ENCODE assay signal across 26 mouse cellular contexts in genomic region chr1:152416306-152416904, GRCm38 (mm10). TPM values are rescaled to one million over a fixed set of nuclear protein-coding genes. Genes with fewer than 3 reads are reported as not detected.
DNase-seq lines count a peak whose midpoint lies in the region; ATAC-seq and TF ChIP-seq lines count a peak whose summit lies in the region.
"Had no signal": no experiment of that assay in that cellular context is flagged by ENCODE, and none has a peak within 500 bp of the region (broad histone marks: within the 10 kb centered on the region; RNA-seq: fewer than 3 reads in every experiment).

No protein-coding gene starts in this region.

- no peak overlapping the region for H3K9ac ChIP-seq in heart, postnatal 0 days (replicated peaks; ENCODE audit: low read depth, low read length)
- H3K9ac ChIP-seq in kidney, postnatal 0 days (ENCODE audit: low read depth, low read length): no peak overlapping the region
- H3K9ac ChIP-seq: hindbrain, embryonic 12.5 days; liver, embryonic 15.5 days; midbrain, embryonic 12.5 days had no signal

- no peak overlapping the region for H3K27ac ChIP-seq in heart, postnatal 0 days (ENCODE audit: low read depth)
- 0 out of 2 replicates have a peak overlapping the region, but pooled peaks have one; percentile 8 for H3K27ac ChIP-seq in kidney, postnatal 0 days
- H3K27ac ChIP-seq: embryonic facial prominence, embryonic 10.5 days; hindbrain, embryonic 12.5 days; limb, embryonic 10.5 days; liver, embryonic 15.5 days; midbrain, embryonic 12.5 days had no signal

- H3K36me3 ChIP-seq in heart, postnatal 0 days (replicated peaks; ENCODE audit: control insufficient read depth, insufficient read depth, low read length): no peaks in the 10 kb centered on the region; the same call in 1 of the 2 replicates
- no peaks in the 10 kb centered on the region for H3K36me3 ChIP-seq in kidney, postnatal 0 days (ENCODE audit: insufficient read depth, low read length)
- H3K36me3 ChIP-seq: embryonic facial prominence, embryonic 10.5 days; G1E; limb, embryonic 10.5 days; liver, embryonic 15.5 days; midbrain, embryonic 12.5 days had no signal

- H3K4me2 ChIP-seq in heart, postnatal 0 days (ENCODE audit: low read depth, low read length): no peak overlapping the region
- H3K4me2 ChIP-seq in kidney, postnatal 0 days (ENCODE audit: low read length): no peak overlapping the region
- H3K4me2 ChIP-seq: hindbrain, embryonic 12.5 days; liver, embryonic 15.5 days; midbrain, embryonic 12.5 days had no signal

- 45% methylated on average over 13 of the region's 13 CpGs for WGBS in heart, postnatal 0 days
- 35% methylated on average over 13 of the region's 13 CpGs for WGBS in kidney, postnatal 0 days

- H3K9me3 ChIP-seq in heart, postnatal 0 days (replicated peaks; ENCODE audit: control insufficient read depth, low read length): no peaks in the 10 kb centered on the region
- 0 out of 2 replicates have a peak, but pooled peaks cover 6% of the 10 kb centered on the region for H3K9me3 ChIP-seq in kidney, postnatal 0 days (replicated peaks; ENCODE audit: low read length)
- H3K9me3 ChIP-seq: limb, embryonic 10.5 days; liver, embryonic 15.5 days had no signal

- no peak overlapping the region for H3K4me3 ChIP-seq in heart, postnatal 0 days (ENCODE audit: low read depth, low read length)
- no peak overlapping the region for H3K4me3 ChIP-seq in kidney, postnatal 0 days (replicated peaks; ENCODE audit: low read depth, low read length)
- H3K4me3 ChIP-seq: embryonic facial prominence, embryonic 10.5 days; hindbrain, embryonic 12.5 days; limb, embryonic 10.5 days; liver, embryonic 15.5 days; midbrain, embryonic 12.5 days had no signal

- no peak for TF ChIP-seq EP300 in heart, postnatal 0 days (IDR thresholded peaks at IDR 0.05; ENCODE audit: low read depth)

- no peak for TF ChIP-seq CTCF in heart, postnatal 0 days (IDR thresholded peaks at IDR 0.05; ENCODE audit: low read depth)
- no peak for TF ChIP-seq CTCF in kidney, postnatal 0 days (IDR thresholded peaks at IDR 0.05; ENCODE audit: low read depth)

- H3K4me1 ChIP-seq in heart, postnatal 0 days (ENCODE audit: control insufficient read depth, insufficient read depth): no peaks in the 10 kb centered on the region
- no peaks in the 10 kb centered on the region; the same call in 1 of the 2 replicates for H3K4me1 ChIP-seq in kidney, postnatal 0 days (replicated peaks; ENCODE audit: insufficient read depth, low read length)
- H3K4me1 ChIP-seq: hindbrain, embryonic 12.5 days; liver, embryonic 15.5 days; midbrain, embryonic 12.5 days had no signal

- H3K27me3 ChIP-seq in heart, postnatal 0 days (ENCODE audit: control insufficient read depth, insufficient read depth, low read length): no peaks in the 10 kb centered on the region
- no peaks in the 10 kb centered on the region for H3K27me3 ChIP-seq in kidney, postnatal 0 days (ENCODE audit: insufficient read depth, low read length)
- H3K27me3 ChIP-seq: CH12.LX; hindbrain, embryonic 12.5 days; liver, embryonic 15.5 days; midbrain, embryonic 12.5 days had no signal

- 0 out of 2 replicates have a peak, but pooled peaks have one; percentile 24 for ATAC-seq in heart, postnatal 0 days (ENCODE audit: insufficient read depth, low read depth)
- peak; percentile 66; the same call in 1 of the 2 replicates for ATAC-seq in kidney, postnatal 0 days (replicated peaks; ENCODE audit: low FRiP score, low read depth)
- ATAC-seq: forebrain, embryonic 16.5 days; Patski had no signal

- intact Hi-C loops in heart, postnatal 10 days (cut with DNase I): no loop called here

- DNase-seq in heart, postnatal 0 days (ENCODE audit: low spot score): no peak
- no peak for DNase-seq in heart, postnatal 10 days
- DNase-seq in kidney, postnatal 0 days (ENCODE audit: low spot score): peak; percentile 86
- DNase-seq in kidney, adult 11 months: no peak
- peak; percentile 40 to 56 for DNase-seq in kidney, postnatal 4 days
- DNase-seq in lung, postnatal 10 days: peak; percentile 39
- DNase-seq in cerebellum, adult 9-11 months: no peak
- no peak for DNase-seq in urinary bladder, adult 2 months (ENCODE audit: low spot score)
- DNase-seq: adrenal gland, adult 2 months; B cell, adult 2 months; cerebellum, adult 11 months; cerebellum, postnatal 10 days; gastrocnemius, postnatal 10 days; liver had no signal

RNA-seq across cellular contexts. Expression of gene Colgalt2, which starts 16.8 kb away (rescaled TPM):
- 4.5 and 4.6 TPM in 2 replicates for total RNA-seq in heart, postnatal 0 days (2014; rRNA removed; ENCODE audit: low replicate concordance)
- polyA plus RNA-seq in heart, postnatal 0 days (2015; fragmentation: Nextera tagmentation; extraction: Ambion mirVana): 1.5 and 1.7 TPM in 2 replicates
- total RNA-seq in heart, postnatal 10 days (2021): 1 to 10 TPM; 5.1 to 5.9 TPM
- polyA plus RNA-seq in kidney, postnatal 0 days (2015; fragmentation: Nextera tagmentation; extraction: Ambion mirVana): 3.1 and 3.3 TPM in 2 replicates
- polyA plus RNA-seq in urinary bladder, adult 2 months (2012; rRNA removed): 1.5 TPM in 2 replicates
- total RNA-seq: CH12.LX; granulocyte monocyte progenitor cell, adult 5-6 weeks; megakaryocyte, adult 5-6 weeks; neutrophil, adult 5-6 weeks had no signal
- polyA plus RNA-seq: G1E, Patski had no signal

RNA-seq across cellular contexts. Expression of gene Tsen15, which starts 29.9 kb away (rescaled TPM):
- 28.8 and 281 TPM in 2 replicates for total RNA-seq in heart, postnatal 0 days (2014; rRNA removed; ENCODE audit: low replicate concordance)
- 29.1 and 36.9 TPM in 2 replicates for polyA plus RNA-seq in heart, postnatal 0 days (2015; fragmentation: Nextera tagmentation; extraction: Ambion mirVana)
- total RNA-seq in heart, postnatal 10 days (2021): 10 to 100 TPM; 16.3 to 22.1 TPM
- polyA plus RNA-seq in kidney, postnatal 0 days (2015; fragmentation: Nextera tagmentation; extraction: Ambion mirVana): 73.4 and 81.7 TPM in 2 replicates
- polyA plus RNA-seq in urinary bladder, adult 2 months (2012; rRNA removed): 25.9 and 30.1 TPM in 2 replicates

Comparison
In these comparisons a context has a peak if more than half of its experiments do, and no peak if none do; other contexts are left out.
1. DNase-seq: peak in kidney, postnatal 0 days (single experiment), kidney, postnatal 4 days (2 of 2) and lung, postnatal 10 days (single experiment); none in heart, postnatal 0 days (single experiment), heart, postnatal 10 days (0 of 2), kidney, adult 11 months (single experiment), cerebellum, adult 9-11 months (single experiment) and urinary bladder, adult 2 months (single experiment).